Mouse (Mus musculus) 3T3-L1 (cell line): ENCODE results near the gene Cfap54.

Experiments used
- DNase-seq: peaks from one replicate; pipeline ENCODE4 v3.0.0-alpha.2; 2015; ENCODE audit warnings: low read depth, low spot score

Gene Cfap54

DNA sequence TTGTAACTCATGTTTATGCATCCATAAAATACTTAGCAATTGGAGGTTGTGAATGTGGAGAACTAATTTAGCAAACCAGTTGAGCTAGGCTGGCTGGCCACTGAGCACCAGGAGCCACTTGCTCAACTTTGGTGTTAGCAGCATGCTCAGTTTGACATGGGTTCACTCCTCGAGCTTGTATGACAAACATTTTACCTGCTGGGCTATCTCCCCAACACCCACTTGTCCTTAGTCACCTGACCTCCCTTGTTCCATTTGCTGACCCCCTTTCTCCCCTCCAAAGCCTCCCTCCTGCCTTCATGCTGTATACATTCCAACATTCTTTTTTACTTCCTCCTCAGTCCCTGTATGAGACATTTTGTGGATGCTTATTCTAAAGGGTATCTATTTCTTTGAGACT is 139.8 kb downstream of the Cfap54 start:
- DNase-seq: no peak

DNA sequence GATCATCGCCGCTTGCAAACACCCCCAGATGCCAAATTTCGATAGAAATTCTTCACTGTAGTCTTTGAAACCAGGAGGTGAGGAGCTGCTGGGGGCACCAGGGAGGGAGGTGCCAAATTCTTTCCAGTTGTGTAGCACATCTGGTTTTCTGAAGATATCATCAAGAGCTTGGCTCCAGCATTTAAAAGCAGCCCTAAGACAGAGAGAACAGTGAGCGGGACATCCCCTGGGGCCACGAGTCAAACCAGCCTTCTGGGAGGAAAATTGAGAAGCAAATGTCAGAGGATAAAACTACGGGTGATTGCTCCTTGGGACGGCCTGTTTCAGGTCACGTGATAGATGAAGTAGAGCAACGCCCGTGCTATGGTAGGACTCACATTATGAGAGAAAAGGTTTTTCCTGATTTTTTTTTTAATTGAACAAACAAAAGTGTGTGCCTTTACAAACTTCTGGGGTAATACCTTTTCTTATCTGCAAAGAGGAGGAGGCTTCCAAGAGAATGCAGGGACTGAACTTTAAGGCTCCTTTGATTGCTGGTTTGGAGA is 143.6 kb downstream of the Cfap54 start:
- peak; percentile 52 for DNase-seq

DNA sequence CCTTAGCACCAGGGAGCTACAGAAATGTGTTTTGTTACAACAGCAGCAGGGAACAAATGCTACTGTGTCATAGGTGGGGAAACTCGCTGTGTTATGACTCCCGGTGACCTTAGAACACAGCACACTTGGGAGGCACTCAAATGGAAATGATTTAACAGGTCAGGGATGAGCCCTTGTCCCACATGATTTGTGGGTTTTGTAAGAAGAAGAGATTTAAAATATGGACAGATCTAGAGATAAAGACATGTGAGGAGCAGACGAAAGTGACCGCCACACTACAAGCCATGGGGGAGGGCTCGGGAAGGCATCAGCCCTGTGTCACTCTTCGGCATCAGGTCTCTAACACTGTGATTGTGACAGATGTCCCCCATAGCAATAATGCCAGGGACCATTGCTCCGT is 144.3 kb downstream of the Cfap54 start:
- DNase-seq: no peak

DNA sequence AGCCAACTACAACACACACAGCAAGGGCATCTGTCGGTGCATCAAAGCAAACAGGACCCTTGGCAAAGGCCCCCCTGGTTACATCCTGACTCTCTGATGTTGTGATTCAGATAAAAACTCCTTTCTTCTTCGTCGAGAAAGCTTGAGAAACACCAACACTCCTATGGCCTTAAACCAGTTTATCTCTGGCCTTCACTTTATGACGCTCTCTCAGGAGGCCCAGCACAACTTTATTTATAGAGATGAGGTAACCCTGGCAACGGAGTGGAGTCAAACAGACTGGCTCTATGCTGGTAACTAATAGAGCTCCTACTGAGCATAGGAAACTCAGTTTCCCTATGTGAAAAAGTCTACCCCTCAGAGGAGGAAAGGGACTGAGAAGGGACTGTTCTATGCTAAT is 146.9 kb downstream of the Cfap54 start:
- DNase-seq: no peak

DNA sequence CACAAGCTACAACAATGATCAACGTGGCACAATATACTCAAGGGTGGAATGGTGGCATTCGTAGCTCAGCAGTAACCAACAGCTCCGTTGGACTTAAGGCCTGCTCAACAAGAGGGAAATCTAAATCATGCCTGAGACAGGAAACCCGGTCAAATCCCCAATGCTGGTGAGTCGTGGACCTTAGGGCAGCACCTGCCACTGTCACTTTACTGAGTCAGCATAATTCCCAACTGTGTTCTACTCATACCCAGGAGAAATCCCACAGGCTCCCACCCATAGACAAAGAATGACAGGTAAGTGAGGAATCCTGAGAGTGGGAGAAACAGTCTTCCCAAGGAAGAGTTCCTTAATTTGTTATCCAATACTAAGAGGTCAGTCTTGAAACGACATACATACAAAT is 147.8 kb downstream of the Cfap54 start:
- DNase-seq: no peak

DNA sequence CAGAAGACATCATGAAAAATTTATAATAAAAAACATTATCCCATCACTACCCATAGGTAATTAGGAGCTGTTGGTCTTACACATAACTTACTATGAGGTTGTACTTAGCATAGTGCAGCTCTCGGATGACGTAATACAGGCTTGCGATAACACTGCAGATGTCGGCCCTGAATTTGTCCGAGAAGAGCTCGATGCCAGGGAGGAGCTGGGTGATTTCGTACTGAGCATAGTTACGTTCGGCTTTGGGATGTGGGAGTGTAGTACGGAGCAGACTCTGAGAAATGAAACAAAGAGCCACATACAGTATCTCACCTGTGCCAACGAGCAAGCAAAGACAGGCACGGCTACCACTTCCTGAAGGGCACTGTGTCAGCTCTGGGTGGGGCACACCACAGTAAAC is 149.0 kb downstream of the Cfap54 start:
- no peak for DNase-seq

DNA sequence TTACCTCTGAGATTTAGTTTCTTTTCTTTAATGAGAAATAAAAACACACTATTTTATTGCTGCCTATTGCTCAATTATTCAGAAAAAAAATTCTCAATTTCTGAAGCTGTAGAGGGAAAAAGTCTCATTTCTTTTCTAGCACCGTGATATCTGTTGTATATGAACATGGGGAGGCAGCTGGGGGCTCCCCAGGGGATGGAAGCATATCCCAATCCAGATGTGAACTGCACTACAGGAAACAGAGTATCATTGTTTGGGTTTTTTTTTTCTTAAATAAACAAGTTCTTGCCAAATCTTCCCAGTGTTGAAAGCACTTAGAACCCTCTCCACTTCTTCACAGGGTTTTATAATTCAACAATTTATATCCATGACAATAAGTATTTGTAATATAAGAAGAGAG is 151.4 kb downstream of the Cfap54 start:
- peak; percentile 83 for DNase-seq

DNA sequence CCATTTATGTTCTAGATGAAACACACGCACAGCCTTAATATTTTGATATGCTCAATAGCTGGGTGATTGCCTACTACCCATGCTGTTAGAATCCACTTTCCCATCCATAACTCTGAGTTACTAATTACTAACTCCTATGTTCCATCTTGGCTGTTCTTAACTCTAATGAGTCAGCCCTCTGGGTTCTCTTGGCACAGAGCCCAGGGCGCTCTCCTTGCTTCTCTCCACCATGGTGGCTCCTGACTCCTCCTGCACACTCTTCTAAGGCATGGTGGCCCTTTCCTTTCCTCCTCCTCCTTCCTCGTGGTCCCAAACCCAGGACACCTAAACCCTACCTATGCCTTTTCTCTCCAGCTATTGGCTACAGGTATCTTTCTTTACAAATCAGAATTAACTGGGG is 153.2 kb downstream of the Cfap54 start:
- DNase-seq: peak; percentile 83

DNA sequence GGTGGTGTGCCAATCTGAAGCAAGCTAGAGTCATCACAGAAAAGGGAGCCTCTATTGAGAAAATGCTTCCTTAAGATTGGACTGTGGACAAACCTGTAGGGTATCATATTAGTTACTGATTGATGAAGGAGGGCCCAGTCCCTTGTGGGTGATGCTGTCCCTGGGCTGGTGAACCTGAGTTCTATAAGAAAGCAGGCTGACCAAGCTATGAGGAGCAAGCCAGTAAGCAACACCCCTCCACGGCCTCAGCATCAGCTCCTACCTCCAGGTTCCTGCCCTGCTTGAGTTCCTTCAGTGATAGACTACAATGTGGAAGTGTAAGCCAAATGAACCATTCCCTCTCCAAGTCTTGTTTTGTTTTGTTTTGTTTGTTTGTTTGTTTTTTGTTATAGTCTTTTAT is 162.9 kb downstream of the Cfap54 start:
- no peak for DNase-seq

DNA sequence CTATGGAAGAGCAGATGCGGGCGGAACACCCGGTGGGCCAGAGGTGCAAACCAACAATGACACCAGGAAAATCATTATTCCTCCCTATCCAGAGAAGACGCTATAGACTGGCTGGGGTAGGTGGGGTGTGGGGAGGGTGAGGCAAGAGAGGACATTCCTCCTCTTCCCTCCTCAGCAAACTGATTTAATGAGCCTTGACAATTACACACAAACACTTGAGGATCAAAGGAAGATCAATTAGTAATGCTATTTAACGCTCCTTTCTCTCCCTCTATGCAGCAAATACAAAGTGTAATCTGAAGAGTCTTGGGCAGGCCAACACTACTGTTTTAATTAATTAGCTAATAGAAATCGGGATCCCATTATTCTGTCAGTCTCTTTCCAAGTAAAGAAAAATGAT is 174.2 kb downstream of the Cfap54 start:
- no peak for DNase-seq

DNA sequence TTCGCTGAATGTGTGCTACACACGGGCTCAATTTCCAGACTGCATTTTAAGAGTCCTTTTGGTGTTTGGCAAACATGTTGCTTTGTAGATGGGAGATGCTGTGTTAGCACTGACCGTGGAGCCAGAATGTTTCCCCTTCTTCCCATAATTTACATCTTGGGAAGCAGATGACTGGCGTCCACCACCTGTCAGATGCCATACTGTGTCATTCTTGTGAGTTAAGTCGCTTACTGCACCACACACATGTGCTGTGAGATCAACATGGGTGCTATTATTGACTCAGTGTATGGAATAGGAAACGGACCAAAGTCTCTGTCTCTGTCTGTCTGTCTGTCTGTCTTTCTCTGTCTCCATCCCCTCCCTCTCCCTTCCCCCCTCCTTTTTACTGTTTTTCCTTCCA is 193.0 kb downstream of the Cfap54 start:
- DNase-seq: no peak

DNA sequence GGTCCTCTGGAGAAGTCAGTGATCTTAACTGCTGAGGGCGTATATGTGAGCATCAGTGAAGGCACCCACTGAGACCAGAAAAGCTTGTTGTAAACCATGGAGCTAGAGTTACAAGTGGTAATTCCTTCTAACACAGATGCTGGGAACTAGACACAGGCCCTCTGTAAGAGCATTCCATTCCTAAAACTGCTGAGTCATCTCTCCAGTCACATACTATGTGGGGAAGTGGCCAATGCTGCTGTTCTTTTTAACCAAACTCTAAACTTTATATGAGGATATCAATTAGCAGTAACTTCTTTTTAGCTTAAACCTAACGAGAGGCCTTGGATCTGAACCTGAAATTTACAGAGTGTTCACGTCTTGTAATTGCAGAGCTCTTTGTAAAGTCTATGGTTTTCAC is 203.4 kb downstream of the Cfap54 start:
- peak; percentile 33 for DNase-seq

DNA sequence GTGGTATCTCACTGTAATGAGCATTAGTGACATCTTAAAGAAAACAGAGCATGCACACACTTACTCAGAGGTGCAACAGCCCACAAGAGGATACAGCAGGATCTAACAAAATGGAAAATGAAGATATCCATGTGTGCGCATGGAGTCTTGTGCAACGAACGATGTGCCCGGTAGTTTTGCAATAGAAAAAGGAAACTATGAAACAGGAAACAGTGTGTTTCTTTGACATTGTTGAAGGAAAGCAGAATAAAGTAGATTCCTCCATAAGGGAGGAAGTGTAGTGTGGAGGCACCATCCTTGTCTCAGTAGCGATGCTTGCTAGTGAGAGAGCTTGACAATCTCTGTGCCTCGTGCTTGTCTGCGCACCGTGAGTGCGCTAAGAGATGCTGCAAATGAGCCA is 240.4 kb downstream of the Cfap54 start:
- DNase-seq: no peak

DNA sequence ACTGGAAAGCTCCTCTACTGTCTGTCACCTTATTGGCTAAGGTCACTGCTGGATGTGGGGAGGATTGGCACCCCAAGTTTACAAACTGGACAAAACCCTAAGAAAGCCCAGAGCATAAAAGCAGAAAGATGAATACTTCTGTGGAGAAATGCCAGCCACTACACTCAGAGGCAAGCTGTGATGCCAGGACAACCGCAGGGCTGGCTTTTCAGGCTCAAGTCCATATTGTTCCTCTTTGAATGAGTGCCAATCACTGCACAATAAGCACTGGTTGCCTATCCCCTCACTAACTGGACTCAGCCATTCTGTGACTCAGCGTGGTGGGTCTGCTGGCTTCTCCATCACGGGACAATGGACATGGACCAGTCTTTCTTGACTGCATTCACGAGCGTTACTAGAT is 243.8 kb downstream of the Cfap54 start:
- DNase-seq: peak; percentile 14

DNA sequence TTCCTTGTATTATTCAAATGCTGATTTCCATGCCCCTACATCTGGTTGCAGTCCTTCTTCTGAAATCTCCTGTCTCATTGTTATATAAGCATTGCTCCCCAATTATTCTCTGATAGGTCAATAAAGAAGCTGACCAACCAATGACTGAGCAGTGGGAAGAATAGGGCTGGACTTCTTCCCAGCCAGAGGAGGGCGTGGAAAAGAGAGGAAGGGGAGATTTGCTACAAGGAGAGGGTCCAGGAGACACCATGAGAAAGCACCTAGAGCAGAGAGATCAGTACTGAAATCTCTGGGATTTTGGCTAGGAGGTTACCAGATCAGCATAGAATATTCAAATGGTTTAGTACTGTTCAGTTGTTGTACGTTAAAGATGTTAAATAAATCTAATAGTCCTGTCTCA is 244.4 kb downstream of the Cfap54 start:
- no peak for DNase-seq

DNA sequence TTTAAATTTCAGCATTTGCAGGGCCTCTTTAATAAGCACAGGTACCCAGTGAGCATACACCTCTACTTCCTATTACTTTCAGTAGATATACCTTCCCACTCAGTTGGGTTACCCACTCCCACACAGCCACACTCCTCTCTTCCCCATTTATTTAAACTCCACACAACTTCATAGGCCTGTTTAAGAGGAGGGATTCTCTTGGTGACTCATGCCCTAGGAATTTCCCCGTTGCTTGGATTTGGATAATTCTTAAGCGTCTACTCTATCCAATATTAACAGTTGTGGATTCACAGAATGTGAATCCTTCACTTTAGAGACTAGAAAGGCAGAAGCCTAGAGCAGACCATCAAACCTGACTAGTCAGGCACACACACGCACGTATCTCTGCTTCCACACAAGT is 259.9 kb downstream of the Cfap54 start:
- peak; percentile 56 for DNase-seq

DNA sequence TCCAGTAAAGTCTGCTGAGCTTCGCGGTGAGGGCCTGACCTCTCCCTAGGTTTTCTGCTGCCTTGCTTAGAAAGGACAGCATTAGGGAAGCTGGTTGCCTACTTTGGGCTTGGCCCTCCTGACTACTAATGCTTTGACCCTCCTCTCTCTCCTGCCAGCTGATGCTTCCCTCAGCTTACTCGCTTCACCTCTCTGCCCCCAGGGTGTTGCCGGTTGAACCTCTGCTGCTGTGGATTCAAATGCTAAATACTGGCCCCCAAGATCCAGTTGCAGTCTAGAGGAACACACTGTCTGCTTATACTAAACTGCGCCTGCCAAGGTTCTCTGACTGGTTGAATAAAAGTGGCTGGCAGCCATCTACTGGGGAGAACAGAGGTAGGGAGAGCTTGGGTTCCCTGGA is 263.2 kb downstream of the Cfap54 start:
- no peak for DNase-seq

DNA sequence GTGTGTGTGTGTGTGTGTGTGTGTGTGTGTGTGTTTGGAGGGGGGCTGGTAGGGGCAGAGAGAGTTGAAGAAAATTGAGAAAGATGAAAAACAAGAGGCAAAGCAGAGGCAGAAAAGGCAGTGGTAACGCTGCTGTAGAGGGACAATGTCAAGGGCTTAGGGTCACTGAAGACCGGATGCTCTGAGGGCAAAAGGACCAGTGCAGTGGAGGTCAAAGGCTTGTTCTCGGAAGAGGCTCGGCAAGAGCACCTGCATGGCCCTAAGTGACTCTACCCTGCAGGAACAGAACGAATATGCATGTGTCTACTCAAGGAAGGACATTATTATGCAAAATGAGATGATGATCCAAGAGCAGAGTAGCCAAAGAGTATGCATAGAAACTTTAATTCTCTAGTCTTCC is 264.5 kb downstream of the Cfap54 start:
- no peak for DNase-seq

DNA sequence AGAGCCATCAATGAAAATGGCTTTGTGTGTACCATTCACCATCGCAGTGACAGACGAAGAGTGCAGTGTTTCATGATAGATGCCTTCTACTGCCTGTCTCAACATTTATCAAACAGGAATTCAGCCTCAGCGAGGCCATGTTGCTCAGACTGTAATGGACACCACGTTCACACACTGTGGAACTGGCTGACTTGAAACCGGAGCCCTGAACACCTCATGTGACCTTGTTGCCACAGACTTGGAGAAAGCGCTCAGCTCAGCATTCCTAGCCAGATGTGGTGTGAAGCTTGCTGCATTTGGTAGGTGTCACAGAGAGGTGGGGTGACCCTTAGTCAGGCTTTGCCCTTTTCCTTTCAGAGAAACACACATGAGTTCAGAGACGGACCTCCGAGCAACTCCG is 270.5 kb downstream of the Cfap54 start:
- peak; percentile 6 for DNase-seq

DNA sequence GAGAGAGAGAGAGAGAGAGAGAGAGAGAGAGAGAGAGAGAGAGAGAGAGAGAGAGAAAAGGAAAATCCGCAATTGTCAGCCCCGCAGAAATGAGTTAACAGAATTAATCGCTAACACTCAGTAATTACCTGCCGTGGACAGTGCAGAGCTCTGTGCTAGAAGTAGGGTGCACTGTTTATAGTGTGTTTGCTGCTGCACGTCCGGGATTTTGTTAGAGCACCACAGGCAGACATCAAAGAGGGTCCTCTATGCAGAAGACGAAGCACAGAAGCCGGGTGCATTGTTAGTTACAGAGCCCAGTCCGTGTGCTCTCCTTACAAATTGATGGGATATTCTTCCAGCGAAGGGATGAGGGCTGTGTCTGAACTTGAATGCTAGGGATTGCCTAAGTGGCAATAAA is 289.5 kb downstream of the Cfap54 start:
- no peak for DNase-seq

DNA sequence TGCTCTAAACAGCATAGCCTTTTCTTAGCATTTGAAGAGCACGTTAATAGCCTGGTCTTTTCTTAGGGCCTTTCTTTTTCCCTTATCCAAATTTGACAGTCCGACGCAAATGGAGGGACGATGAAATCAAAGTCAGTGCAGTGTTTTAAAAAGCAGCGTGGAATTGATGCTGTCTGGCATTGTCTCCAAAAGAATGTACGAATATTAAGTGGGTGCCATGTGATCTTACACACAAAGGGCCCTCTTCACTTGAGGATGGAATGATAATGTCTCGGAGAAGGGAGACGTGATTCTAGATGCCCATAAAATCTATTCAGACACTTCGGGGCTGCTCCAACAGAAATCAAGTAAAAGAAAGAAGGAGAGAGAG is 289.9 kb downstream of the Cfap54 start:
- no peak for DNase-seq

DNA sequence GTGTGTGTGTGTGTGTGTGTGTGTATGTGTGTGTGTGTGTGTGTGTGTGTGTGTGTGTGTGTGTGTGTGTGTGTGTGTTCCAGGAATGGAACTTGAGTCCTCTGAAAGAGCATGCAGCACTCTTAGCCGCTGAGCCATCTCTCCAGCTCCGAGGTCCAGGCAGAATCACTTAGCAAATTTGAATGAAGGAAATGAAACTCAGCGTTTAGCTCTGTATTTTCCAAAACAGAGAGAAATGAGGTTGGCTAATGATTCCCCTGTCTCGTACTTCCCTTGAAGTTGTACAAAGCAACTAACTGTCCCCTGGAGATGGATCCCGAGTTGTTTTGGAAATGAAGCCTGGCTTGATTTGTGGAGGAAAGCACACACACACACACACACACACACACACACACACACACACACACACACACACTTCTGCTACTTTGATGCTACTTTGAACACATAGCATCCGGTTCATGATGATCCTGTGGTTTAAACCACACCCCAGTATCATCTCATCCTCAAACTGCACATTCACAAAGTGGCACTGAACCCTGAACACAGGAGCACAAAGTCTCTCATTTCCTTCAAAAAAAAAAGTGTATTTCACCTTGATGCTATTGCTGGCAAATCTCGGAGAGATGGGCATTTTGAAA is 290.4 kb downstream of the Cfap54 start:
- DNase-seq: no peak

DNA sequence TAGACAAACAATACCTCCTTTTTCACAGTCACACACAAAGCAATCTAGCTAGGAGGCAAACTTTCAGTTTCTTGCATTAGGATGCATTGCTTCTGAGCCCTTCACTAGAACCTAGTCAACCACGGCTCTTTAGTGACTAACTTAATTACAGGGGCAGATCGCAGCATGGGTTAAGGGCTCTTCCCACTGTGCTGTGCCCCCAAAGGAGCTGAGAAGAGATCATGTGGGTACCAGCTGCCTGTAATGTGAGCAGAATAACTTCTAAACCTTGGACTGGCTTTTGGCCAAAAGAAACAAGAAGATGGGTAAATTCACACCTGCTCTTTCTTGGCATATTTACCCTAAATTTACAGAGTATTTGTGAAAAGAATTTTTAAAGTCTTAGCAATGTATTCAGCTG is 291.2 kb downstream of the Cfap54 start:
- DNase-seq: no peak

DNA sequence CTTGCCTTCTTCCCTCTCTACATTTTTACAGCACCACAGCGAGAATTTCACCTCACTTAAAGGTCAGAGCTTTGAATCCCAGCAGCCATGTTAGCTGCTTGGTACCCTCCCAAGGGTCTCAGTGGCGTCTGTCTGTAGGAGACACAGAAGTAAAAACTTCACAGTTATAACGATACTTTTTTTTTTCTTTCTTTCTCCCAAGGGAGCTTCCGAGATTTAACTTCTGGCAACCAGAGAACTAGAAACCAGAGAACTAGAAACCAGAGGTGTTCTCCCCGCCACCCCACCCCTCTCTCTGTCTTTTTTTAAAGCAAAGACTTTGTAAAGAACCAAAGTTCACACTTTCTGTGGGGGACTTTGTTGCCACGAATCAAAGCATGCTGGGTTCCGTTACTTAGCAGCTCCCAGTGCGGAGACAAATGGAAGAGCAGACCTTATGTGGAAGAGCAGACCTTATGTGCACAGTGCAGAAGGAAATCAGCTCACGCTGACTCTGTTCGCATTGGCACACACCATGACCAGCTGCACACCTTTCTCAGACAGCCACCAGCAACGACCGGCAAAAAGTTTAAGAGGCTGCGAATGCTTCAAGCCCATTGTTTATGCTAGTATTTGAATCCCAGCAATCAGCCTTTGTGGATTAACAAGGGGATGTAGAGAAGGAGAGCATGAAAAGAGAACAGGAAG is 292.9 kb downstream of the Cfap54 start:
- no peak for DNase-seq
